Mouse (Mus musculus) ES-E14 (cell line): ENCODE results near the gene Sox21. TPM values are rescaled to one million over a fixed set of nuclear protein-coding genes. Genes with fewer than 3 reads are reported as not detected.

Experiments
- DNase-seq: peaks from one replicate; pipeline ENCODE4 v3.0.0-alpha.2; 2013; ENCODE audit warnings: low read depth, low spot score
- H3K27ac ChIP-seq: 2 replicates; pipeline ENCODE4 v1.5.1; 2012; ENCODE audit warnings: low read depth, mild to moderate bottlenecking, low read length, moderate library complexity, mixed read lengths; ENCODE audit not compliant: poor library complexity, insufficient read depth, severe bottlenecking
- H3K36me3 ChIP-seq: 2 replicates; pipeline ENCODE4 v1.6.1; 2012; ENCODE audit warnings: mild to moderate bottlenecking, low read length, moderate library complexity, mixed read lengths; ENCODE audit not compliant: control insufficient read depth, poor library complexity, insufficient read depth, severe bottlenecking
- H3K4me1 ChIP-seq, 2 experiments: fragments of 150-350 bp in 1 of 2; sonication (generic) in 1 of 2; 2 replicates each; pipeline ENCODE4 v1.6.1; 2012; ENCODE audit warnings: low read length in 2 of 2, mild to moderate bottlenecking in 1 of 2, mixed read lengths in 1 of 2; ENCODE audit not compliant: control insufficient read depth in 2 of 2, insufficient read depth in 2 of 2, poor library complexity in 1 of 2
- H3K4me3 ChIP-seq, 2 experiments: fragments of 150-350 bp in 1 of 2; sonication (generic) in 1 of 2; 2 replicates each; pipeline ENCODE4 v1.5.1; 2012; ENCODE audit warnings: low read length in 2 of 2, low read depth in 1 of 2, mild to moderate bottlenecking in 1 of 2, mixed read lengths in 1 of 2; ENCODE audit not compliant: insufficient read depth in 1 of 2, poor library complexity in 1 of 2, severe bottlenecking in 1 of 2
- H3K9ac ChIP-seq: 2 replicates; pipeline ENCODE4 v1.6.1; 2012; ENCODE audit warnings: low read depth, mild to moderate bottlenecking, low read length, mixed read lengths; ENCODE audit not compliant: poor library complexity, insufficient read depth, severe bottlenecking
- H3K9me3 ChIP-seq: fragments of 150-350 bp; sonication (generic); 2 replicates; pipeline ENCODE4 v1.6.1; 2012; ENCODE audit warnings: low read depth, mild to moderate bottlenecking, low read length; ENCODE audit not compliant: control insufficient read depth, insufficient read depth
- CHD2 ChIP-seq: IDR thresholded peaks from 2 replicates; pipeline ENCODE4 v1.6.1; 2014; ENCODE audit warnings: mild to moderate bottlenecking, low read depth, low read length, inconsistent platforms
- HCFC1 ChIP-seq: IDR thresholded peaks from 2 replicates; pipeline ENCODE4 v1.6.1; 2012; ENCODE audit warnings: low read length, inconsistent platforms, borderline replicate concordance; ENCODE audit not compliant: insufficient read depth
- MAFK ChIP-seq: IDR thresholded peaks from 2 replicates; pipeline ENCODE4 v1.6.1; 2014; ENCODE audit warnings: mild to moderate bottlenecking, low read depth, low read length, inconsistent platforms; ENCODE audit not compliant: insufficient read depth
- ZC3H11A ChIP-seq: IDR thresholded peaks from 2 replicates; pipeline ENCODE4 v1.6.1; 2012; ENCODE audit warnings: low read depth, mild to moderate bottlenecking, inconsistent platforms, low read length, borderline replicate concordance
- ZNF384 ChIP-seq: IDR thresholded peaks from 2 replicates; pipeline ENCODE4 v1.6.1; 2012; ENCODE audit warnings: low read depth, low read length, inconsistent platforms
- in situ Hi-C, 2 experiments: fragments of 600-800 bp; cut with MboI; formaldehyde crosslinking; loops; one replicate each; pipeline ENCODE4 v1.15.1; 2025; ENCODE audit warnings: low sequenced_read_pairs in 2 of 2, inconsistent platforms in 1 of 2; ENCODE audit not compliant: unreplicated experiment in 2 of 2
- total RNA-seq: library from RNA; depleted of rRNA; stranded (reverse); fragments of 300-350 nt; gene quantifications from 2 replicates; pipeline ENCODE4 v1.2.3, GENCODE M21; 2012

The Sox21 gene
- total RNA-seq, 1 experiment: 0.94 TPM

DNA sequence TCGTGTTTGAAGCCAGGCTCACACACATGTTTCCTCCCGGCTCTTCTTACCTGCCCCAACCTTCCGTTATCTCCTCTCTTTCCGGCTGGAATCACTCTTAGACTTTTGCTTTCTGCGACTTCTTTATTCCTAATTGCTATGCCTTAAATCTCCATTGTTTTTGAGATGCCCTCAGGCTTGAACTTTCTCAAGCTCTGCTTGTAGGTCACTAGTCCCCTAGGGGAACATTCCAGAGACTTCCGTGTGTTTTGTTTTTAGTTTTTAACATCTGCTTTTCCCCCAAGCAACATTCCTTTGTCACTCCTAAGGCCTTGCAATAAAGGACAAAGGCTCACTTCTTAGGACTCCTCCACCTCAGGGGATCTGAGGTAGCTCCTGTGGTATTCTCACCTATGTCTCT, 16.6 kb upstream of the Sox21 start:
- H3K36me3 ChIP-seq: no peaks in the 10 kb centered on the region
- H3K4me1 ChIP-seq: no peaks in the 10 kb centered on the region

DNA sequence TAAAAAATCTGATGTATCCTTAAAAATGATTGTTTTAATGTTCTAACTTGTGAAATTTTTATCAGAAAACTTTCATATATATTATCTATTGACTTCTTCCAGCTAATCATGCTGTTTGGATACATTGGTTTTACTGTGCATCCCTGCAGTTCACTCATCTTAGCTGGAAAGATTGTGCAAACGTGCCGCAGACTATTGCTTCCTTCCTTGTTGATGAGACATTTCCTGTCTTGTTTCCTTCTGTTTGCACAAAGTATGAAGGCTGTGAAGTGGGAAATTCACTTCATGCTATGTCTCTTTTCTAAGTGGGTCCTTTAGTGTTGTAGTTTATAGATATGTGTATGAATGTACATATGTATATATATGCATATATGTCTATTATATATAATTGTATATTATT, 4.6 kb upstream of the Sox21 start:
- TF ChIP-seq HCFC1: no peak
- no peak for TF ChIP-seq ZC3H11A
- TF ChIP-seq CHD2: no peak
- no peak for TF ChIP-seq ZNF384
- TF ChIP-seq MAFK: no peak
- no peak overlapping the region for H3K9ac ChIP-seq
- no peaks in the 10 kb centered on the region for H3K4me1 ChIP-seq
- no peaks in the 10 kb centered on the region for H3K36me3 ChIP-seq
- no peak overlapping the region for H3K4me3 ChIP-seq
- no peak overlapping the region for H3K27ac ChIP-seq
- no peaks in the 10 kb centered on the region for H3K9me3 ChIP-seq
- DNase-seq: no peak
- in situ Hi-C loops: no loop called here

More for the DNA sequence above, 16.6 kb upstream of the Sox21 start:
- H3K9ac ChIP-seq: no peak overlapping the region
- no peak overlapping the region for H3K4me3 ChIP-seq
- H3K9me3 ChIP-seq: peaks cover 6% of the 10 kb centered on the region
- DNase-seq: peak; percentile 49
- in situ Hi-C loops: no loop called here
- H3K27ac ChIP-seq: no peak overlapping the region
- TF ChIP-seq MAFK: no peak

DNA sequence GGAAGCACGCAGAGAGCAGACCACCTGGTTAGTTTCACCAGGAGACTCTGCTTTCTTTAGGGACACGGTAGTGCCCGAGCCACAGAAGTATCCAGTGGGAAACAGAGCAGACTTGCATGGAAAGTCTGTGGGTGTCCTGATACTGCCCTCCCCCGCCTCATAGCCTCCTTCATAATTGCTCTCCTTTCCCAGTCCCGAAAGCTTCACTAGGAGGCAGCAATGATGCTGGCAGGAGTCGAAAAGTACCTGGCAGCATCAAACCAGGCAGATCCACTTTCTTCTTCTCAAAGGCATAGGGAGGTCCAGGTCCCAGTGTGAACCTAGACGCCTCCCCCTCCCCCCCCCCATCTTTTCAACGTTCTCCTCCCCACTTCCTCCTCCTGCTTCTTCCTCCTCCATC, 2.5 kb upstream of the Sox21 start:
- no peak overlapping the region for H3K9ac ChIP-seq
- no peak overlapping the region for H3K4me3 ChIP-seq
- no peaks in the 10 kb centered on the region for H3K9me3 ChIP-seq
- H3K36me3 ChIP-seq: no peaks in the 10 kb centered on the region
- no peaks in the 10 kb centered on the region for H3K4me1 ChIP-seq
- in situ Hi-C loops: no loop called here
- DNase-seq: no peak
- TF ChIP-seq ZC3H11A: no peak
- no peak for TF ChIP-seq MAFK
- no peak for TF ChIP-seq CHD2
- no peak for TF ChIP-seq HCFC1
- no peak for TF ChIP-seq ZNF384
- no peak overlapping the region for H3K27ac ChIP-seq

DNA sequence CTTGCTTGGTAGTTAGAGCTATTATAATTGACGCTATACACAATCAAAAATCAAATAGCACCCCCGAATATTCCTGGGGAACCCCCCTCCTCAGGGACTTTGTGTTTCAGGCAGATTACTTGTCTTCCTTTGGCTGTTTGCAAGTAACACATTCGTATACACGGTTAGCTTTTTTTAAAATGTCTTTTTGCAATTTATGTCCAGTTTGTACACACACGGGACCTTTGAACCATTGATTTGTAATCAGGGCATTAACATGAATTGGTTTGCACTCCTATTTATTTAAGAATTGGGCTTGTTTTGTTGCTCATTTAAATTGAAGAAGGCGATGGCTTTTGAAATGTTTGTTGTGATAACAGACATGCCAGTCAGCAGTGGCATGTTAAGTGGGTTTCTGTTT, 956 bp upstream of the Sox21 start:
- no peak for DNase-seq
- no peak overlapping the region for H3K27ac ChIP-seq
- H3K4me3 ChIP-seq: 0 out of 4 replicates have a peak overlapping the region, but pooled peaks of 1 of the 2 experiments have one; percentile 74
- no peaks in the 10 kb centered on the region for H3K9me3 ChIP-seq
- no peaks in the 10 kb centered on the region for H3K36me3 ChIP-seq
- H3K4me1 ChIP-seq: no peaks in the 10 kb centered on the region
- in situ Hi-C loops: no loop called here
- H3K9ac ChIP-seq: no peak overlapping the region
- TF ChIP-seq MAFK: no peak
- no peak for TF ChIP-seq ZC3H11A
- no peak for TF ChIP-seq HCFC1
- TF ChIP-seq ZNF384: no peak
- no peak for TF ChIP-seq CHD2

DNA sequence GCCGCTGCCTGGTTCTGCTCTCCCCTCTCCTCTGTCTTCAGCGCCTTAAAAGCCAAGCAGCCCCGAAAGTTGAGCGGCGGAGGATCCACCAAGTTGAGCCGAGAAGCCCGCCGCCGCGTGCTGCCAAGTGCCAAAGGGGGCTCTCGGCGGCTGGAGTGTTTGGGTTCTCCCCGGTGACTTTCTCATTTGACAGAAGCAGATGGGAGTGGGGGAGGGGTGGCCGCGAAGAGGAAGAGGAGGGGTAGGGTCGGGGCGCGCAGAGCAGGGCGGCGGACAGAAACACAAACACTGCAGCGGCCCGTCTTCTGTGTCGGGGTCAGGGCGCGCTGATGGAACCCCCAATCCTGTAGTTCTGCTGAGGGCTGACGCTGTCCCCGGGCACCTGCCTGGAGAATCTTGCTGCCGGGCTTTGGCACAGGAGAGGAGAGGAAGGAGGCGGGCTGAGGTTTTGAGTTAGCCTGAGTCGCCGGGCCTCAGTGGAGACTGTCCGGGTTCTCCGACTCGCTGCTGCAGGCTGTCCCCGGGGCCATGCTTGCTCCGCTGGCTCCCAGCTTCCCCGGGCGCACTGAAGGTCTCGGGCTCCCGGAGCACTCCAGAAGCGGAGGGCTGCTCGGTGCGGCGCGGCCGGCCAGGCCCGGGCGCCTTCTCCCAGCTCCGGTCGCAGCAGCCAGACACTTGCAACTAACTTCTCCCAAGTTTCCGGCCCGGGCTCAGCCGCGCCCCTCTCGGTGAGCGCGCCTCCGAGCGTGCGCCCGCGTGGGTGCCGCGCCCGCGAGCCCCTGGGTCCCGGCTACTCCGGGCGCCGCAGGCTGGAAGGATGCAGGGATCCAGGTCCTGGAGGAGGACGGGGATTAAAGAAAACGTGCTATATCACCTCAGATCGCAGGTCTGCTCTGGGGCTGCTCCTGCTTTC, 601 bp downstream of the Sox21 start:
- TF ChIP-seq MAFK (no peak), CHD2 (no peak), HCFC1 (no peak), ZNF384 (no peak), ZC3H11A (no peak)
- H3K9ac ChIP-seq: peak overlapping the region; percentile 42
- no peak overlapping the region for H3K27ac ChIP-seq

More for the DNA sequence above, 601 bp downstream of the Sox21 start:
- no peak for DNase-seq
- no peaks in the 10 kb centered on the region for H3K4me1 ChIP-seq
- H3K4me3 ChIP-seq: peak overlapping the region; percentile 64 to 74
- in situ Hi-C loops: no loop called here
- H3K36me3 ChIP-seq: no peaks in the 10 kb centered on the region
- H3K9me3 ChIP-seq: no peaks in the 10 kb centered on the region
